Mouse (Mus musculus): Measurements from ENCODE around the gene Hnrnpab. TPM values are rescaled to one million over a fixed set of nuclear protein-coding genes. Genes with fewer than 3 reads are reported as not detected.
"Not testable (repeated sequence)": the region's sequence is repeated elsewhere in the genome, so short reads cannot be mapped to it uniquely, and the experiment has no call there.

The Hnrnpab gene
- total RNA-seq, 1 experiment, result 505 TPM

GRCm38 (mm10) chr11:51635127-51635524, 28.5 kb upstream of the Hnrnpab start:
- in situ Hi-C loops (cut with MboI; ENCODE audit: low sequenced_read_pairs in 2 of 2, unreplicated experiment in 2 of 2), result no loop called here
- H3K27ac ChIP-seq (ENCODE audit: insufficient read depth, low read depth, low read length, poor library complexity, severe bottlenecking), result peak overlapping the region; percentile 87

GRCm38 (mm10) chr11:51633721-51634120, 27.1 kb upstream of the Hnrnpab start:
- Histone ChIP-seq H3K9me3 (ENCODE audit: control insufficient read depth, insufficient read depth, low read depth, low read length) (no peaks in the 10 kb centered on the region), H3K4me3 (ENCODE audit: insufficient read depth in 1 of 2, low read depth in 1 of 2, low read length in 2 of 2, poor library complexity in 1 of 2, severe bottlenecking in 1 of 2) (peak overlapping the region in 1 of 2 experiments; percentile 93; a peak in 2 of 4 replicates)

More at GRCm38 (mm10) chr11:51635127-51635524, 28.5 kb upstream of the Hnrnpab start:
- TF ChIP-seq MAFK (IDR thresholded peaks at IDR 0.05; ENCODE audit: insufficient read depth, low read depth, low read length) (no peak), HCFC1 (IDR thresholded peaks at IDR 0.05; ENCODE audit: borderline replicate concordance, insufficient read depth, low read length) (no peak), CHD2 (IDR thresholded peaks at IDR 0.05; ENCODE audit: low read depth, low read length) (no peak), ZNF384 (IDR thresholded peaks at IDR 0.05; ENCODE audit: low read depth, low read length) (no peak), ZC3H11A (IDR thresholded peaks at IDR 0.05; ENCODE audit: borderline replicate concordance, low read depth, low read length) (no peak)
- peaks cover 9% of the 10 kb centered on the region for H3K36me3 ChIP-seq (ENCODE audit: control insufficient read depth, insufficient read depth, low read length, poor library complexity, severe bottlenecking)
- H3K4me1 ChIP-seq (ENCODE audit: control insufficient read depth in 2 of 2, insufficient read depth in 2 of 2, low read length in 2 of 2, poor library complexity in 1 of 2), result peaks cover 5 to 17% of the 10 kb centered on the region in 2 experiments; a peak in 3 of 4 replicates
- peak overlapping the region; percentile 69 to 93 for H3K4me3 ChIP-seq (ENCODE audit: insufficient read depth in 1 of 2, low read depth in 1 of 2, low read length in 2 of 2, poor library complexity in 1 of 2, severe bottlenecking in 1 of 2)
- H3K9me3 ChIP-seq (ENCODE audit: control insufficient read depth, insufficient read depth, low read depth, low read length), result no peaks in the 10 kb centered on the region
- H3K9ac ChIP-seq (ENCODE audit: insufficient read depth, low read depth, low read length, poor library complexity, severe bottlenecking), result peak overlapping the region; percentile 85
- no peak for DNase-seq (ENCODE audit: low read depth, low spot score)

GRCm38 (mm10) chr11:51633200-51633599, 26.6 kb upstream of the Hnrnpab start:
- H3K9ac ChIP-seq (ENCODE audit: insufficient read depth, low read depth, low read length, poor library complexity, severe bottlenecking); DNase-seq (ENCODE audit: low read depth, low spot score); in situ Hi-C loops (cut with MboI; ENCODE audit: low sequenced_read_pairs in 2 of 2, unreplicated experiment in 2 of 2); H3K9me3 ChIP-seq (ENCODE audit: control insufficient read depth, insufficient read depth, low read depth, low read length): not testable (repeated sequence)
- Histone ChIP-seq H3K36me3 (ENCODE audit: control insufficient read depth, insufficient read depth, low read length, poor library complexity, severe bottlenecking) (peaks cover 21% of the 10 kb centered on the region), H3K27ac (ENCODE audit: insufficient read depth, low read depth, low read length, poor library complexity, severe bottlenecking) (peak overlapping the region; percentile 49; the same call in 1 of the 2 replicates), H3K4me3 (ENCODE audit: insufficient read depth in 1 of 2, low read depth in 1 of 2, low read length in 2 of 2, poor library complexity in 1 of 2, severe bottlenecking in 1 of 2) (peak overlapping the region in 1 of 2 experiments; percentile 14; a peak in 1 of 4 replicates), H3K4me1 (ENCODE audit: control insufficient read depth in 2 of 2, insufficient read depth in 2 of 2, low read length in 2 of 2, poor library complexity in 1 of 2) (peaks cover 4 to 17% of the 10 kb centered on the region in 2 experiments; a peak in 3 of 4 replicates)

More at GRCm38 (mm10) chr11:51633721-51634120, 27.1 kb upstream of the Hnrnpab start:
- TF ChIP-seq ZC3H11A (IDR thresholded peaks at IDR 0.05; ENCODE audit: borderline replicate concordance, low read depth, low read length) (no peak), ZNF384 (IDR thresholded peaks at IDR 0.05; ENCODE audit: low read depth, low read length) (no peak), CHD2 (IDR thresholded peaks at IDR 0.05; ENCODE audit: low read depth, low read length) (no peak), HCFC1 (IDR thresholded peaks at IDR 0.05; ENCODE audit: borderline replicate concordance, insufficient read depth, low read length) (no peak), MAFK (IDR thresholded peaks at IDR 0.05; ENCODE audit: insufficient read depth, low read depth, low read length) (no peak)
- H3K27ac ChIP-seq (ENCODE audit: insufficient read depth, low read depth, low read length, poor library complexity, severe bottlenecking), result peak overlapping the region; percentile 78; the same call in 1 of the 2 replicates
- H3K4me1 ChIP-seq (ENCODE audit: control insufficient read depth in 2 of 2, insufficient read depth in 2 of 2, low read length in 2 of 2, poor library complexity in 1 of 2), result peaks cover 4 to 17% of the 10 kb centered on the region in 2 experiments; a peak in 3 of 4 replicates
- peaks cover 18% of the 10 kb centered on the region for H3K36me3 ChIP-seq (ENCODE audit: control insufficient read depth, insufficient read depth, low read length, poor library complexity, severe bottlenecking)
- H3K9ac ChIP-seq (ENCODE audit: insufficient read depth, low read depth, low read length, poor library complexity, severe bottlenecking), result peak overlapping the region; percentile 85; the same call in 1 of the 2 replicates
- no peak for DNase-seq (ENCODE audit: low read depth, low spot score)
- in situ Hi-C loops (cut with MboI; ENCODE audit: low sequenced_read_pairs in 2 of 2, unreplicated experiment in 2 of 2), result no loop called here

- Histone ChIP-seq H3K9me3 (ENCODE audit: control insufficient read depth, insufficient read depth, low read depth, low read length) (no peaks in the 10 kb centered on the region), H3K4me3 (ENCODE audit: insufficient read depth in 1 of 2, low read depth in 1 of 2, low read length in 2 of 2, poor library complexity in 1 of 2, severe bottlenecking in 1 of 2) (no peak overlapping the region), H3K36me3 (ENCODE audit: control insufficient read depth, insufficient read depth, low read length, poor library complexity, severe bottlenecking) (peaks cover 30% of the 10 kb centered on the region), H3K9ac (ENCODE audit: insufficient read depth, low read depth, low read length, poor library complexity, severe bottlenecking) (no peak overlapping the region; the same call in 1 of the 2 replicates), H3K4me1 (ENCODE audit: control insufficient read depth in 2 of 2, insufficient read depth in 2 of 2, low read length in 2 of 2, poor library complexity in 1 of 2) (peaks cover 4 to 17% of the 10 kb centered on the region in 2 experiments; a peak in 3 of 4 replicates), H3K27ac (ENCODE audit: insufficient read depth, low read depth, low read length, poor library complexity, severe bottlenecking) (no peak overlapping the region)
- TF ChIP-seq HCFC1 (IDR thresholded peaks at IDR 0.05; ENCODE audit: borderline replicate concordance, insufficient read depth, low read length) (no peak), ZC3H11A (IDR thresholded peaks at IDR 0.05; ENCODE audit: borderline replicate concordance, low read depth, low read length) (no peak), MAFK (IDR thresholded peaks at IDR 0.05; ENCODE audit: insufficient read depth, low read depth, low read length) (no peak), CHD2 (IDR thresholded peaks at IDR 0.05; ENCODE audit: low read depth, low read length) (no peak), ZNF384 (IDR thresholded peaks at IDR 0.05; ENCODE audit: low read depth, low read length) (no peak)
- DNase-seq (ENCODE audit: low read depth, low spot score), result no peak
- in situ Hi-C loops (cut with MboI; ENCODE audit: low sequenced_read_pairs in 2 of 2, unreplicated experiment in 2 of 2), result no loop called here
Measured at GRCm38 (mm10) chr11:51632130-51632753, 25.6 kb upstream of the Hnrnpab start.

All from ES-E14 (cell line).